Mouse (Mus musculus): ENCODE results near the gene Fam241b.

GRCm38 (mm10) chr10:62058508-62059375 is 85.0 kb downstream of the Fam241b start:
- TF ChIP-seq CTCF (IDR thresholded peaks at IDR 0.05; ENCODE audit: low read depth), result no peak
- no peak for TF ChIP-seq EP300 (IDR thresholded peaks at IDR 0.05; ENCODE audit: low read depth)

Measured in liver, postnatal 0 days (tissue).